Mouse (Mus musculus) CH12.LX (cell line): ENCODE results near the gene Cend1. TPM values are rescaled to one million over a fixed set of nuclear protein-coding genes. Genes with fewer than 3 reads are reported as not detected.

Experiments used
- DNase-seq: peaks from one replicate; pipeline ENCODE4 v3.0.0-alpha.2; 2013; ENCODE audit errors: extremely low read depth
- H3K27ac ChIP-seq: 2 replicates; pipeline ENCODE4 v1.5.1; 2012; ENCODE audit warnings: low read depth, mild to moderate bottlenecking, control low read depth, moderate library complexity; ENCODE audit not compliant: insufficient read depth
- H3K27me3 ChIP-seq: replicated peaks from 2 replicates; pipeline ENCODE3; 2012; ENCODE audit warnings: inconsistent platforms
- H3K36me3 ChIP-seq, 2 experiments: replicated peaks in 1 of 2; 2 replicates each; pipeline versions ENCODE3 to v1.6.1; 2012; ENCODE audit warnings: inconsistent platforms in 1 of 2, low read length in 1 of 2, mild to moderate bottlenecking in 1 of 2, mixed read lengths in 1 of 2, moderate library complexity in 1 of 2; ENCODE audit not compliant: control insufficient read depth in 1 of 2, insufficient read depth in 1 of 2
- H3K4me1 ChIP-seq, 2 experiments: 2 replicates each; pipeline ENCODE4 v1.6.1; 2012; ENCODE audit warnings: inconsistent platforms in 1 of 2, moderate library complexity in 1 of 2; ENCODE audit not compliant: insufficient read depth in 2 of 2, control insufficient read depth in 1 of 2
- H3K4me2 ChIP-seq: 2 replicates; pipeline ENCODE4 v1.6.1; 2012; ENCODE audit warnings: low read depth, mild to moderate bottlenecking, control low read depth; ENCODE audit not compliant: poor library complexity, insufficient read depth, severe bottlenecking
- H3K4me3 ChIP-seq, 3 experiments: fragments of 150-350 bp in 1 of 3; sonication (generic) in 1 of 3; replicated peaks in 1 of 3; 2 replicates each; pipeline versions ENCODE3 to v1.5.1; 2011 to 2012; ENCODE audit warnings: low read depth in 2 of 3, low read length in 2 of 3, mild to moderate bottlenecking in 2 of 3, moderate library complexity in 2 of 3, control low read depth in 1 of 3, improper control_type of control experiment in 1 of 3, inconsistent platforms in 1 of 3, mixed read lengths in 1 of 3; ENCODE audit not compliant: poor library complexity in 1 of 3
- H3K79me2 ChIP-seq: replicated peaks from 2 replicates; pipeline ENCODE4 v1.6.1; 2012; ENCODE audit warnings: mild to moderate bottlenecking, moderate library complexity; ENCODE audit not compliant: control insufficient read depth, poor library complexity, insufficient read depth, severe bottlenecking; ENCODE audit errors: extremely low read depth
- H3K9ac ChIP-seq: 2 replicates; pipeline ENCODE4 v1.6.1; 2012; ENCODE audit warnings: low read depth, mild to moderate bottlenecking, control low read depth, moderate library complexity; ENCODE audit not compliant: insufficient read depth
- H3K9me3 ChIP-seq: replicated peaks from 2 replicates; pipeline ENCODE3; 2012; ENCODE audit warnings: low read length, inconsistent platforms, mixed read lengths
- CHD1 ChIP-seq: IDR thresholded peaks from 2 replicates; pipeline ENCODE4 v1.6.1; 2012; ENCODE audit warnings: low read depth, low read length, improper control_type of control experiment, inconsistent platforms
- CHD2 ChIP-seq: IDR thresholded peaks from 2 replicates; pipeline ENCODE4 v1.6.1; 2011; ENCODE audit warnings: low read length, improper control_type of control experiment
- ELF1 ChIP-seq: IDR thresholded peaks from 2 replicates; pipeline ENCODE4 v1.6.1; 2014; ENCODE audit warnings: low read depth, mild to moderate bottlenecking, inconsistent platforms, low read length, improper control_type of control experiment
- EP300 ChIP-seq: IDR thresholded peaks from 2 replicates; pipeline ENCODE4 v1.6.1; 2011; ENCODE audit warnings: low read length, improper control_type of control experiment
- ETS1 ChIP-seq: conservative IDR thresholded peaks from 2 replicates; pipeline ENCODE4 v1.6.1; 2012; ENCODE audit warnings: low read depth, mild to moderate bottlenecking, inconsistent platforms, low read length, improper control_type of control experiment, moderate library complexity
- JUN ChIP-seq: IDR thresholded peaks from 2 replicates; pipeline ENCODE4 v1.6.1; 2011; ENCODE audit warnings: low read depth, mild to moderate bottlenecking, low read length, improper control_type of control experiment, moderate library complexity; ENCODE audit not compliant: insufficient read depth
- JUND ChIP-seq: conservative IDR thresholded peaks from 2 replicates; pipeline ENCODE4 v1.6.1; 2011; ENCODE audit warnings: low read depth, low read length, improper control_type of control experiment
- MXI1 ChIP-seq: IDR thresholded peaks from 2 replicates; pipeline ENCODE4 v1.6.1; 2011; ENCODE audit warnings: mild to moderate bottlenecking, low read depth, low read length, improper control_type of control experiment
- MYC ChIP-seq: IDR thresholded peaks from 2 replicates; pipeline ENCODE4 v1.6.1; 2011; ENCODE audit warnings: low read depth, mild to moderate bottlenecking, improper control_type of control experiment, low read length
- POLR2A ChIP-seq: IDR thresholded peaks from 2 replicates; pipeline ENCODE4 v1.6.1; 2011; ENCODE audit warnings: low read depth, mild to moderate bottlenecking, improper control_type of control experiment, low read length
- POLR2AphosphoS2 ChIP-seq: IDR thresholded peaks from 2 replicates; pipeline ENCODE4 v1.6.1; 2011; ENCODE audit warnings: low read depth, low read length, improper control_type of control experiment
- RAD21 ChIP-seq: IDR thresholded peaks from 2 replicates; pipeline ENCODE4 v1.6.1; 2011; ENCODE audit warnings: low read depth, mild to moderate bottlenecking, low read length, improper control_type of control experiment, moderate library complexity
- RCOR1 ChIP-seq: conservative IDR thresholded peaks from 2 replicates; pipeline ENCODE4 v1.6.1; 2012; ENCODE audit warnings: low read depth, mild to moderate bottlenecking, inconsistent platforms, low read length, improper control_type of control experiment
- SIN3A ChIP-seq: IDR thresholded peaks from 2 replicates; pipeline ENCODE4 v1.6.1; 2012; ENCODE audit warnings: low read length, improper control_type of control experiment, inconsistent platforms
- SMC3 ChIP-seq: IDR thresholded peaks from 2 replicates; pipeline ENCODE4 v1.6.1; 2011; ENCODE audit warnings: low read depth, low read length, improper control_type of control experiment
- USF1 ChIP-seq: IDR thresholded peaks from 2 replicates; pipeline ENCODE4 v1.6.1; 2014; ENCODE audit warnings: low read depth, mild to moderate bottlenecking, inconsistent platforms, low read length, improper control_type of control experiment
- ZNF384 ChIP-seq: IDR thresholded peaks from 2 replicates; pipeline ENCODE4 v1.6.1; 2012; ENCODE audit warnings: low read depth, low read length, improper control_type of control experiment, inconsistent platforms
- dilution Hi-C: fragments of 300-500 bp; cut with MboI; formaldehyde crosslinking; loops from 2 replicates; pipeline ENCODE4 v1.14.3; 2020; ENCODE audit warnings: low sequenced_read_pairs; ENCODE audit not compliant: extremely low pct_unique_long_range_greater_than_20kb, extremely low pct_ligation_motif_present
- in situ Hi-C: fragments of 300-500 bp; cut with MboI; formaldehyde crosslinking; loops from 3 replicates; pipeline ENCODE4 v1.14.3; 2019; ENCODE audit warnings: low sequenced_read_pairs, low pct_ligation_motif_present, low pct_unique_long_range_greater_than_20kb, mixed read lengths
- polyA plus RNA-seq: library from polyadenylated mRNA; unstranded; fragments of >175 nt; gene quantifications from 2 replicates; pipeline ENCODE4 v1.2.1, GENCODE M21; 2012; ENCODE audit warnings: low read depth; ENCODE audit not compliant: insufficient read length
- total RNA-seq, 2 experiments: library from RNA; depleted of rRNA; stranded (reverse); fragments of 300-350 nt in 1 of 2; fragments of >200 nt in 1 of 2; gene quantifications; 2 replicates each; pipeline ENCODE4 v1.2.3; 2012 to 2014

Cend1 gene
- total and polyA plus RNA-seq, 3 experiments, result not detected

DNA sequence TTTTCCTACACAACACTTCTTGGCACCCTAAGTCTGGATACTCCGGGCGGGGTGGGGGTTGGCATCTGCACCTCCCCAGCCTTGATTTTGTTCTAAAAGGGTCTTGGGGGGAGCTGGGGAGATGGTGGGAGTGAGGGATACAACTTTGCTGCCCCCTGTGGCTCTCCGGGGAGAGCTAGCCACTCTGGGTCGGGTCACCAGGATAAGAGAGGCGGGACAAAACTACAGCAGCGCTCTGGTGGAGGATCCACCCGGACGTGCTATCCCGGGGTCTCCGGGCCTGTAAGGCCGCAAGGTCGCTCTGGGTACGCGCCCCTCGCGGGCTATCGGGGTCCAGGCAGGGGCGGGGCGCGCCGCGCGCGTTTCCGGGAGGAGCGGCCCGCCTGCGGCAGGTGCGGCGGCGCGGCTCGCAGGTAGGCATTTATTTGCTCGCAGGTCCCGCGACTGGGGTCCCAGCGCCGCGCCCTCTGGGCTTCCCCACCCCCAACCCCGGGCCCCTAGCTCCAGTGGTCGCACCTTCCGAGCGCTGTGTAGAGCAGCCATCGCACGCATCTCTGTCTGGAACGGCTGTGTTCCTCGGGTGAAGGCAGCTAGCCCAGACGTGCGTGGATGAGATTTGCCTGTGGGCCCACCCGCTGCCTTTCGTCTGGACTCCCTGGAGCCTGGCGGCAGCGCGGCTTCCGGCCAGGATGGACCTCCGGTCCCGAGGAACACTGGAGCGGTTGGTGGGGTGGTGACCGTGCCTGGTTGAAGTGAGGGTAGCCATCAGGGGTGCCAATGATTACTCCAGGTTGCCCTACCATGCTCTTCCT lies 32.4 kb upstream of the Cend1 start:
- dilution Hi-C loops (no loop called here), in situ Hi-C loops (no loop called here)
- H3K9me3 ChIP-seq, result no peaks in the 10 kb centered on the region
- peaks cover 5 to 24% of the 10 kb centered on the region in 2 experiments for H3K4me1 ChIP-seq
- H3K79me2 ChIP-seq, result no peaks in the 10 kb centered on the region
- DNase-seq, result no peak
- H3K27me3 ChIP-seq, result no peaks in the 10 kb centered on the region
- H3K9ac ChIP-seq, result no peak overlapping the region
- H3K36me3 ChIP-seq, result peaks cover 22 to 42% of the 10 kb centered on the region in 2 experiments
- H3K27ac ChIP-seq, result no peak overlapping the region
- TF ChIP-seq USF1 (no peak), MXI1 (no peak), RAD21 (no peak), ZNF384 (no peak), ETS1 (no peak), MYC (no peak), SIN3A (no peak), POLR2AphosphoS2 (no peak), JUND (no peak), SMC3 (no peak), POLR2A (no peak), ELF1 (no peak), JUN (no peak)
- no peak overlapping the region for H3K4me2 ChIP-seq
- H3K4me3 ChIP-seq, result no peak overlapping the region

DNA sequence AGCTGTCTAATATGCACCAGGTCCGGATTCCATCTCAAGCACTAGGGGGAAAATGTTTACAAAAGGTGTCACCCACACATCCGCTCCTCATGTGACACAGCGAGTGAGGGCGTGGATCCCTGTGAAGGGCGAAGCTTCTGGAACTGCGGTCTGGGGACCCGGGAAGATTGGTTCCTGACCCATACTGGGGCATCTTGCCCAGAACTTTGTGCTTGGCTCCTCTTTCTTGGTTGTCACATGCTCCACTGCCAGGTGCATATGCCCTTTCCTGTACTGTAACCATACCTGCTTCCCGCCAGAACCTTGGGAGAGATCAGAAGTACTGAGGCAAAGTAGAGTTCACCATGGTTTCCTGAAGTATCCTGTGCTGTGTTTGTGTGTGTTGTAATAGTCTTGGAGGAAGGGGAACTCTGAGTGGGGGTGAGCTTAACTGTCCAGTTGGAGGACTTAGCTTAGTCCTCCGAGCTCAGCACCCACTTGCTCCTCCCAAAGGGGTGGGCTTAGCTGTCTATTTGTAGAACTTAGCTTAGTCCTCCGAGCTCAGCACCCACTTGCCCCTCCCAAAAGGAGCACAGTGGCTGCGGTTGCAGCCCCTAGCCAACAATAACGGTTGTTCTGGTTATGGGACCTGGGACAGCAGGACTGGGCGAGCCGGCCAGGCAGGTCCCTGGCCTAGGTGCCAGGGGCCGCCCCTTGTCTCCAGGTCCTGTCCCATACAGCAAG lies 31.3 kb upstream of the Cend1 start, which contains the start of gene Cracr2b:
Gene Cracr2b, plus strand, starts transcription at position 704 of the 723 bp plus-strand sequence.
- no peak within 1 kb of the TSS for H3K27ac ChIP-seq
- dilution Hi-C loops, result no loop called here
- no peak within 1 kb of the TSS for H3K4me3 ChIP-seq
- in situ Hi-C loops, result no loop called here
- no peak within 1 kb of the TSS for H3K4me2 ChIP-seq
- TF ChIP-seq EP300, result no peak
- TF ChIP-seq CHD1, result no peak
- no peak for TF ChIP-seq CHD2
- TF ChIP-seq RCOR1, result no peak
- no peaks in the 10 kb centered on the region for H3K79me2 ChIP-seq
- no peaks in the 10 kb centered on the region for H3K27me3 ChIP-seq
- peaks cover 6 to 26% of the 10 kb centered on the region in 2 experiments; a peak in 3 of 4 replicates for H3K4me1 ChIP-seq
- no peaks in the 10 kb centered on the region for H3K9me3 ChIP-seq
- no peak for DNase-seq
- no peak within 1 kb of the TSS for H3K9ac ChIP-seq
- peaks cover 22 to 43% of the 10 kb centered on the region in 2 experiments for H3K36me3 ChIP-seq
